In the genomic region with DNA sequence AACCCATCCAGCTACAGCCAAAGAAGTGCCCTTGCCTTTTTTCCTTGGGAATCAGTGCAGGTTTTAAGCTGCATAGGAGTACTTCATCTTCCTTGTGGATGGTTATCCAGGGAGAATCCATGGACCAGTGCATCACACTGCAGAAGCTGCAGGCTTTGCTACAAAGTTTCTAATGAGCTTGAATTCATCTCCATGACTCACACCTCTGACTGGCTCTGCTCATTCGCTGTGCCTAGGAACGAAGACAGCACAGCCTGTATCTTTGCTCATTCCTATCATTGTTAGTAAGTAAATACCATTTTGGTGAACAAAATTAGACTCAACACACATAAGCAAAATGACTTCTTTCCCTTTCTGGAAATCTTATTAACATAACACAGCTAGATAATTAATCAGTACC, we compare ENCODE assay signal across 23 mouse cellular contexts.
A peak's percentile ranks its signal among the peaks of the same experiment; 100 is the strongest.
DNase-seq lines count a peak whose midpoint lies in the region; ATAC-seq and TF ChIP-seq lines count a peak whose summit lies in the region.
"Had no signal": no experiment of that assay in that cellular context is flagged by ENCODE, and none has a peak within 500 bp of the region (broad histone marks: within the 10 kb centered on the region; RNA-seq: fewer than 3 reads in every experiment).

No protein-coding gene starts in this region.

- H3K27me3 ChIP-seq in forebrain, postnatal 0 days (ENCODE audit: insufficient read depth, low read length), result no peaks in the 10 kb centered on the region
- no peaks in the 10 kb centered on the region for H3K27me3 ChIP-seq in forebrain, embryonic 14.5 days (replicated peaks; ENCODE audit: control insufficient read depth, insufficient read depth, low read length)
- H3K27me3 ChIP-seq: CH12.LX; embryonic facial prominence, embryonic 12.5 days; forebrain, embryonic 13.5 days had no signal

- 57% methylated on average over 2 of the region's 2 CpGs for WGBS in forebrain, postnatal 0 days
- 69% methylated on average over 2 of the region's 2 CpGs for WGBS in forebrain, embryonic 14.5 days

- ATAC-seq in forebrain, postnatal 0 days, result peak; percentile 8; the same call in 1 of the 2 replicates
- ATAC-seq in forebrain, embryonic 14.5 days, result no peak
- ATAC-seq: CD4-positive, CD25-positive, alpha-beta regulatory T cell, adult 4 months; forebrain, embryonic 13.5 days; forebrain, embryonic 16.5 days had no signal

- H3K4me3 ChIP-seq in forebrain, postnatal 0 days (ENCODE audit: low read depth, low read length), result no peak overlapping the region
- no peak overlapping the region for H3K4me3 ChIP-seq in forebrain, embryonic 14.5 days (ENCODE audit: low read depth, low read length)
- H3K4me3 ChIP-seq: embryonic facial prominence, embryonic 10.5 days; embryonic facial prominence, embryonic 12.5 days; forebrain, embryonic 13.5 days had no signal

- no peaks in the 10 kb centered on the region for H3K36me3 ChIP-seq in forebrain, postnatal 0 days (ENCODE audit: insufficient read depth)
- no peaks in the 10 kb centered on the region for H3K36me3 ChIP-seq in forebrain, embryonic 14.5 days (ENCODE audit: control insufficient read depth, insufficient read depth, low read length)
- H3K36me3 ChIP-seq: embryonic facial prominence, embryonic 10.5 days; embryonic facial prominence, embryonic 12.5 days; G1E had no signal

- intact Hi-C loops in left cerebral cortex, postnatal 4 days (cut with DNase I), result no loop called here

- no peaks in the 10 kb centered on the region for H3K9me3 ChIP-seq in forebrain, postnatal 0 days (ENCODE audit: low read length)
- no peaks in the 10 kb centered on the region for H3K9me3 ChIP-seq in forebrain, embryonic 14.5 days (replicated peaks; ENCODE audit: control insufficient read depth, low read length)
- H3K9me3 ChIP-seq: embryonic facial prominence, embryonic 10.5 days; embryonic facial prominence, embryonic 12.5 days; forebrain, embryonic 13.5 days; G1E had no signal

- H3K4me1 ChIP-seq in forebrain, postnatal 0 days (ENCODE audit: insufficient read depth), result no peaks in the 10 kb centered on the region
- H3K4me1 ChIP-seq in forebrain, embryonic 14.5 days (ENCODE audit: control insufficient read depth, insufficient read depth, low read length), result no peaks in the 10 kb centered on the region
- H3K4me1 ChIP-seq: embryonic facial prominence, embryonic 10.5 days; embryonic facial prominence, embryonic 12.5 days had no signal

- H3K4me2 ChIP-seq in forebrain, postnatal 0 days (ENCODE audit: low read depth), result no peak overlapping the region
- H3K4me2 ChIP-seq in forebrain, embryonic 14.5 days (ENCODE audit: low read length), result no peak overlapping the region
- H3K4me2 ChIP-seq: embryonic facial prominence, embryonic 12.5 days; forebrain, embryonic 13.5 days had no signal

- no peak for DNase-seq in forebrain, postnatal 0 days
- DNase-seq in forebrain, embryonic 14.5 days (ENCODE audit: low spot score), result no peak
- DNase-seq in layer of hippocampus, adult 9-11 months, result peak; percentile 10
- DNase-seq in layer of hippocampus, adult 11-12 months (ENCODE audit: low spot score), result no peak
- DNase-seq in right cerebral cortex, adult 18-20 months, result peak; percentile 32
- DNase-seq in right cerebral cortex, postnatal 4 days, result no peak
- DNase-seq in left cerebral cortex, postnatal 4 days, result no peak
- DNase-seq: adrenal gland, adult 2 months; adrenal gland, postnatal 10 days; adrenal gland, postnatal 25 days; B cell, adult 2 months; cerebellum, adult 11-12 months; cerebellum, adult 2 months; cerebellum, adult 9-10 months; cerebellum, postnatal 10 days; cerebellum, postnatal 25 days had no signal

- H3K9ac ChIP-seq in forebrain, postnatal 0 days, result no peak overlapping the region
- no peak overlapping the region for H3K9ac ChIP-seq in forebrain, embryonic 14.5 days (ENCODE audit: low read length)
- H3K9ac ChIP-seq: embryonic facial prominence, embryonic 12.5 days; forebrain, embryonic 13.5 days had no signal

- no peak overlapping the region for H3K27ac ChIP-seq in forebrain, postnatal 0 days (ENCODE audit: low read depth, low read length)
- no peak overlapping the region for H3K27ac ChIP-seq in forebrain, embryonic 14.5 days (ENCODE audit: low read depth, low read length)
- H3K27ac ChIP-seq: embryonic facial prominence, embryonic 10.5 days; embryonic facial prominence, embryonic 12.5 days; forebrain, embryonic 13.5 days had no signal

- no peak for TF ChIP-seq CTCF in forebrain, postnatal 0 days (IDR thresholded peaks at IDR 0.05; ENCODE audit: low read depth)

Comparison
In these comparisons a context has a peak if more than half of its experiments do, and no peak if none do; other contexts are left out.
1. DNase-seq: peak in layer of hippocampus, adult 9-11 months (single experiment) and right cerebral cortex, adult 18-20 months (single experiment); none in forebrain, postnatal 0 days (single experiment), forebrain, embryonic 14.5 days (single experiment), layer of hippocampus, adult 11-12 months (single experiment), right cerebral cortex, postnatal 4 days (single experiment) and left cerebral cortex, postnatal 4 days (single experiment).